Mouse (Mus musculus): ENCODE measurements around the gene 4933406M09Rik.

- TF ChIP-seq POLR2A (IDR thresholded peaks at IDR 0.05; ENCODE audit: low read depth, low read length) (no peak), CTCF (conservative IDR thresholded peaks at IDR 0.05; ENCODE audit: insufficient read depth, insufficient read length, low read depth, low read length) (no peak)
Measured at GRCm38 (mm10) chr1:134418414-134418975, 32.8 kb downstream of the 4933406M09Rik start.

Data from kidney, adult 2 months (tissue).